Mouse (Mus musculus) liver, postnatal 0 days (tissue): ENCODE measurements around the gene A930002H24Rik. TPM values are rescaled to one million over a fixed set of nuclear protein-coding genes. Genes with fewer than 3 reads are reported as not detected.
"Not testable (repeated sequence)": the region's sequence is repeated elsewhere in the genome, so short reads cannot be mapped to it uniquely, and the experiment has no call there.

Source experiments
- ATAC-seq: fragments of 200-750 bp; cut with Nextera tagmentation; 2 replicates; pipeline ENCODE4 v1.8.0; 2017; ENCODE audit warnings: mild to moderate bottlenecking, moderate library complexity
- DNase-seq: peaks from one replicate; pipeline ENCODE4 v3.0.0-alpha.2; 2016
- H3K27ac ChIP-seq: fragments of 300-500 bp; sonication (generic); 2 replicates; pipeline ENCODE4 v1.5.1; 2014; ENCODE audit warnings: antibody characterized with exemption, moderate library complexity, mild to moderate bottlenecking, low read depth
- H3K27me3 ChIP-seq: fragments of 300-500 bp; sonication (generic); 2 replicates; pipeline ENCODE4 v1.6.1; 2014; ENCODE audit warnings: low read length, control low read depth, mixed read lengths; ENCODE audit not compliant: insufficient read depth
- H3K36me3 ChIP-seq: fragments of 300-500 bp; sonication (generic); replicated peaks from 2 replicates; pipeline ENCODE4 v1.6.1; 2014; ENCODE audit warnings: mild to moderate bottlenecking, control low read depth, low read length, moderate library complexity, mixed read lengths; ENCODE audit not compliant: insufficient read depth
- H3K4me1 ChIP-seq: fragments of 300-500 bp; sonication (generic); 2 replicates; pipeline ENCODE4 v1.6.1; 2014; ENCODE audit warnings: antibody characterized with exemption, mild to moderate bottlenecking, control low read depth; ENCODE audit not compliant: insufficient read depth
- H3K4me2 ChIP-seq: fragments of 300-500 bp; sonication (generic); 2 replicates; pipeline ENCODE4 v1.6.1; 2014; ENCODE audit warnings: low read depth, mild to moderate bottlenecking, low read length, moderate library complexity, mixed read lengths
- H3K4me3 ChIP-seq: fragments of 300-500 bp; sonication (generic); 2 replicates; pipeline ENCODE4 v1.5.1; 2014; ENCODE audit warnings: low read depth, low read length
- H3K9ac ChIP-seq: fragments of 300-500 bp; sonication (generic); replicated peaks from 2 replicates; pipeline ENCODE4 v1.6.1; 2014; ENCODE audit warnings: mild to moderate bottlenecking, moderate library complexity
- H3K9me3 ChIP-seq: fragments of 300-500 bp; sonication (generic); 2 replicates; pipeline ENCODE4 v1.6.1; 2016; ENCODE audit warnings: mild to moderate bottlenecking, control low read depth, low read length, mixed read lengths
- CTCF ChIP-seq: sonication (generic); IDR thresholded peaks from 2 replicates; pipeline ENCODE4 v1.5.1; 2016; ENCODE audit warnings: antibody characterized with exemption, low read depth
- EP300 ChIP-seq: IDR thresholded peaks from 2 replicates; pipeline ENCODE4 v1.6.1; 2016; ENCODE audit warnings: antibody characterized with exemption, low read depth, mild to moderate bottlenecking
- WGBS: fragments of 180-500 bp; shearing (Covaris S2); extraction: QIAGEN DNeasy Blood & Tissue Kit; methylation state at CpG from one replicate; pipeline ENCODE4 v1.1.7; 2014; ENCODE audit not compliant: insufficient replicate concordance; 5-methylcytosine and 5-hydroxymethylcytosine counted together
- polyA plus RNA-seq: library from polyadenylated mRNA; unstranded; fragments of >200 nt; fragmentation: Nextera tagmentation; extraction: Ambion mirVana; gene quantifications from 2 replicates; pipeline ENCODE4 v1.2.1, GENCODE M21; 2015

The A930002H24Rik gene
- polyA plus RNA-seq, 1 experiment from 2014 or later = 1.7 TPM

DNA sequence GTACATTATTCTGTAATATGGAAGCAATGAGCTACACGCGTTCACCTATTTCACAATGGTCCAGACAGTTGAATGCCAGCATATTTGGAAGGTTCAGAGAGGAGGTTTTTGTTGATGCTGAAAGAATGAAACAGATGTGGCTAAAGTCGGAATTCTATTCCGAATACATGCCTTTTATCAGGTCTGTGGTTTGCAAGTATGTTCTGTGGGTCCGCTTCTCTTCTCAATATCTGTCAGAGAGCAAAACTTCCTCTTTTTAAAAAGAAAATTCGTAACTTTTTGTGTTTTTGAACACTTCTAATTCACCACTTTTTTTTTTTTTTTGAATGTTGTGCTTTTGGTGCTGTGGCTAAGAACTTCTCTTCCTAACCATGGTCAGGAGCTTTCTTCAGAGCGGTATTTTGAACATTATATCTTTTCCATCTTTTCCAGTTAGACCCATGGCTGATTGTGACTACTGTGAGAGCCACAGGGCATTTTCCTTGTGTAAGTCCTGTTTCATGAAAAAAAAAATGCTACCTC is 6.5 kb downstream of the A930002H24Rik start:
- Histone ChIP-seq H3K27ac (no peak overlapping the region), H3K27me3 (no peaks in the 10 kb centered on the region), H3K9me3 (no peaks in the 10 kb centered on the region), H3K9ac (no peak overlapping the region), H3K4me3 (no peak overlapping the region), H3K4me2 (no peak overlapping the region), H3K4me1 (no peaks in the 10 kb centered on the region), H3K36me3 (no peaks in the 10 kb centered on the region)
- ATAC-seq (no peak), DNase-seq (no peak)
- WGBS = 48% methylated on average over 7 of the region's 7 CpGs
- TF ChIP-seq CTCF (no peak), EP300 (no peak)

DNA sequence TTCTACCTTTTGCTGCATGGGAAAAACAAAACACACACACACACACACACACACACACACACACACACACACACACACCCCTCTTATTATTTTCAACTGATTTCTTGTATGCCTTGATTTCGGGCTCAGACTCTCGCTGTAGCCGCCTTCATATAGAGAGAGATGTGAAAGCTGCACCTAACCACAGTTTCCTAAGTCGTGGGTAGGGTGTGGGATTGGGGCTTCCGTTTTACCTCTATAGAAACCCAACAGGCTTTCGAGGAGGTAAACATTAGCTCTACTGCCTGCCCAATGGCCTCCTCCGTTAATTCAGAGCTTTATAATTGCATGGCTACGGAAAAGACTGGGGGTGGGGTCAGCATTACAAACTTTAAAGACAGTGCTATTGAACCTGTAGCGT is 13.6 kb downstream of the A930002H24Rik start:
- Histone ChIP-seq H3K9me3 (no peaks in the 10 kb centered on the region), H3K4me3 (peak overlapping the region; percentile 64; the same call in 1 of the 2 replicates), H3K4me2 (peak overlapping the region; percentile 87), H3K4me1 (no peaks in the 10 kb centered on the region), H3K9ac (no peak overlapping the region), H3K27ac (no peak overlapping the region), H3K36me3 (no peaks in the 10 kb centered on the region), H3K27me3 (no peaks in the 10 kb centered on the region)
- DNase-seq (no peak), ATAC-seq (no peak)
- 47% methylated on average over 9 of the region's 9 CpGs for WGBS
- TF ChIP-seq CTCF (no peak), EP300 (no peak)

DNA sequence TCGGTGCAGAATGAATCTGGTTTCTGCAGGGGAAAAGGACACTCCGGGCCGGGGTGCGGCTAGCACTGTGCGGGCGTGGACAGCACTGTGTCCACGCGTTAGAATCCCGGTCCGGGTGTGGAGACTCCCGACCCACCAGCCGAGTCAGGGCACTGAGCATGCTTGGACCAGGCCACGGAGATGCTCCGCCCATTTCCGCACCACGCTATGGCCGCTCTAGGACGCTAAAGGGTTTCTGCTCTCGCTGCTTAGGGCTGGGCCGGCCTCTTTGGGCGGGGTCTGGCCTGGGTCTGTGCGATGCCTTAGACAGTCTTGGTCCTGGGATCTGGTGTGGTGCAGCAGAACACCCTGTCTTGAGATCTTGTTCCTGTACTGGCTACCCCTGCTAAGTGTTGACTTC is 14.0 kb downstream of the A930002H24Rik start:
- Histone ChIP-seq H3K9ac (peak overlapping the region; percentile 67), H3K4me3 (peak overlapping the region; percentile 64), H3K4me1 (no peaks in the 10 kb centered on the region), H3K4me2 (peak overlapping the region; percentile 87), H3K36me3 (no peaks in the 10 kb centered on the region), H3K27me3 (no peaks in the 10 kb centered on the region), H3K27ac (peak overlapping the region; percentile 64; the same call in 1 of the 2 replicates), H3K9me3 (no peaks in the 10 kb centered on the region)
- under 1% methylated on average over 20 of the region's 22 CpGs for WGBS
- DNase-seq (peak; percentile 76), ATAC-seq (peak; percentile 98)
- TF ChIP-seq CTCF = no peak
- no peak for TF ChIP-seq EP300

DNA sequence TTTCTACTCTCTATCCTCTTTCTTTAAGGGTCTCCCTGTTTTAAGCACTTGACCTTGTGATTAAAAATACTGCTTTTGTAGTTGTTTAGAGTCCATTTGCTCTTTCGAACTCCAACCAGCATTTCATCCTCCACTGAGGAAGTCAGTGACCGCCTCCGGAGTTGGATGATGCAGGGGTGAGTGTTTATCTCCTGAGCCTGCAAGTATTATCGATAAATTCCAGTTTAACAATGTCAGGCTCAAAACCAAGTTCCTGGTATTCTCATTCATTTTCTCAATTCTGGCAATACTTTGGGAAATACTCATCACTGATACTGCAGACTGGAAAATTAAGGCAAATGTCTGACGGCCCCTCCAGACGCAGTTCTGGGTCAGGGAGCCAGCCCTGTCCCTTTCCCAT is 14.4 kb downstream of the A930002H24Rik start:
- H3K27ac ChIP-seq = peak overlapping the region; percentile 64; the same call in 1 of the 2 replicates
- 2% methylated on average over 6 of the region's 6 CpGs for WGBS
- H3K4me3 ChIP-seq = peak overlapping the region; percentile 64
- no peak for TF ChIP-seq CTCF
- no peak for TF ChIP-seq EP300
- H3K4me1 ChIP-seq = no peaks in the 10 kb centered on the region
- H3K36me3 ChIP-seq = no peaks in the 10 kb centered on the region
- H3K27me3 ChIP-seq = no peaks in the 10 kb centered on the region
- DNase-seq (no peak), ATAC-seq (peak; percentile 65)
- peak overlapping the region; percentile 67 for H3K9ac ChIP-seq
- H3K9me3 ChIP-seq = no peaks in the 10 kb centered on the region
- H3K4me2 ChIP-seq = peak overlapping the region; percentile 87

DNA sequence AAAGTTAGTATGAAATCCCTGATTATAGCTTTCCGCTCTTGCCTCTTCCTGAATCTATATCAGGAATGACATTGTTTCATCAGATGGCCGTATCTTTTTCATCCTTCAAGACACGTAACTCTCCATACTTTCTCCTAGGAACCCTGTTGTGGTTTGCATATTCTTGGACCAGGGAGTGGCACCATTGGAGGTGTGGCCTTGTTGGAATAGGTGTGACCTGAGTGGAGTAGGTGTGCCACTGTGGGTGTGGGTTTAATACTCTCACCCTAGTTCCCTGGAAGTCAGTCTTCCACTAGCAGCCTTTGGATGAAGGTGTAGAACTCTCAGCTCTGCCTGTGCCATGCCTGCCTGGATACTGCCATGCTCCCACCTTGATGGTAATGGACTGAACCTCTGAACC is 17.8 kb downstream of the A930002H24Rik start:
- not testable (repeated sequence) for H3K4me3 ChIP-seq, H3K4me2 ChIP-seq, H3K9ac ChIP-seq, H3K27ac ChIP-seq, H3K27me3 ChIP-seq, DNase-seq, H3K4me1 ChIP-seq, H3K9me3 ChIP-seq, H3K36me3 ChIP-seq, ATAC-seq
- WGBS = 89% methylated on average over 3 of the region's 3 CpGs

DNA sequence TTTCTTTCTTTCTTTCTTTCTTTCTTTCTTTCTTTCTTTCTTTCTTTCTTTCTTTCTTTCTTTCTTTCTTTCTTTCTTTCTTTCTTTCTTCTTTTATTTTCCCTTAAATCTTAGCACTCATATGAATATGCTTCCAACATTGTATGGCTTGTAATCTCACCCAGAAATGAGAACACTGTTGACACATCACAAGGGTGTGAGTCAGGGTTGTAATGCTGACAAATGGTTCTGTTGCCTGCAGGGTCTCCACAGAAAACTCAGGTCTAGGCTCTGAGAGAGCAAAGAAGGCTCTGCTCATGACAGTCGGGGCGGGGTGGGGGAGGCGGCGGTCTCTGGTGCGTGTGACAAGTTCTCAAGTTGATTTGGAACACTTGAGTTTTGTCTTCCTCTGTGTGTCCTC is 18.7 kb downstream of the A930002H24Rik start:
- Histone ChIP-seq H3K4me1 (no peaks in the 10 kb centered on the region), H3K9ac (no peak overlapping the region), H3K27me3 (no peaks in the 10 kb centered on the region), H3K36me3 (no peaks in the 10 kb centered on the region), H3K4me2 (no peak overlapping the region), H3K4me3 (no peak overlapping the region), H3K27ac (no peak overlapping the region), H3K9me3 (no peaks in the 10 kb centered on the region)
- 72% methylated on average over 5 of the region's 5 CpGs for WGBS
- no peak for DNase-seq
- TF ChIP-seq EP300 = no peak
- no peak for TF ChIP-seq CTCF
- ATAC-seq = no peak

DNA sequence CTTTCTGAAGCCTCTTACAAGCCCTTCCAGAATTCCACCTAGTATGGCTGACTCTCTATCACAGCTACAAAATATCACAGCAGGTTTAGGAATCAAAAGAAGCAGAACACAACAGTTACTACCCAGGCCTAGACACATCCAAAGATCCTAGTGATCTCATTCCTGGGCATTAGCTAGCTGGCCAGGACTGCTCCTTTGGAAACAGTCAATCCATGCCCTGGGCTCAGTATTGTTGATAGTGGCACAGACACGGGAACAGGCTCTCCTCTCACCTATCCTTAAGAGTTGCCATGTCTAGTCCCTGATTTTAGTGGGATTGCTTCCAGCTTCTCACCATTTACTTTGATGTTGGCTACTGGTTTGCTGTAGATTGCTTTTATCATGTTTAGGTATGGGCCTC is 21.4 kb downstream of the A930002H24Rik start:
- Histone ChIP-seq H3K4me3 (no peak overlapping the region), H3K9ac (no peak overlapping the region), H3K4me1 (no peaks in the 10 kb centered on the region), H3K27me3 (no peaks in the 10 kb centered on the region), H3K36me3 (no peaks in the 10 kb centered on the region), H3K9me3 (no peaks in the 10 kb centered on the region; the same call in 1 of the 2 replicates), H3K4me2 (no peak overlapping the region), H3K27ac (no peak overlapping the region)
- DNase-seq (no peak), ATAC-seq (no peak)
- 74% methylated on average over 1 of the region's 1 CpGs for WGBS
- TF ChIP-seq CTCF (no peak), EP300 (no peak)
